Mouse (Mus musculus) embryonic fibroblast, embryonic 13.5 days (primary cell): ENCODE results near the gene Sptbn2.

Experiments used
- CTCF ChIP-seq: IDR thresholded peaks from 2 replicates; pipeline ENCODE4 v1.5.1; 2011; ENCODE audit warnings: mild to moderate bottlenecking, control low read depth, low read length, moderate library complexity, borderline replicate concordance; ENCODE audit not compliant: insufficient read depth
- POLR2A ChIP-seq: IDR thresholded peaks from 2 replicates; pipeline ENCODE4 v1.6.1; 2011; ENCODE audit warnings: low read depth, mild to moderate bottlenecking, control low read depth, low read length, moderate library complexity

DNA sequence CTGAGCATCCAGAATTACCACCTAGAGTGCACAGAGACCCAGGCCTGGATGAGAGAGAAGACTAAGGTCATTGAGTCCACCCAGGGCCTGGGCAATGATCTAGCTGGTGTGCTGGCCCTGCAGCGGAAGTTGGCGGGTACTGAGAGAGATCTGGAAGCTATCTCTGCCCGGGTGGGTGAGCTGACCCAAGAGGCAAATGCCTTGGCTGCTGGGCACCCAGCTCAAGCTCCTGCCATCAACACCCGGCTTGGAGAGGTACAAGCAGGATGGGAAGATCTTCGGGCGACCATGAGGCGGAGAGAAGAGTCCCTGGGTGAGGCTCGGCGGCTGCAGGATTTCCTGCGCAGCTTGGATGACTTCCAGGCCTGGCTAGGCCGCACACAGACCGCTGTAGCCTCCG, 26.9 kb downstream of the Sptbn2 start:
- no peak for TF ChIP-seq POLR2A
- no peak for TF ChIP-seq CTCF
